Mouse (Mus musculus) embryonic fibroblast, embryonic 13.5 days (primary cell): Measurements from ENCODE around the gene Syncrip.

ENCODE experiments used
- CTCF ChIP-seq: IDR thresholded peaks from 2 replicates; pipeline ENCODE4 v1.5.1; 2011; ENCODE audit warnings: mild to moderate bottlenecking, control low read depth, low read length, moderate library complexity, borderline replicate concordance; ENCODE audit not compliant: insufficient read depth
- POLR2A ChIP-seq: IDR thresholded peaks from 2 replicates; pipeline ENCODE4 v1.6.1; 2011; ENCODE audit warnings: low read depth, mild to moderate bottlenecking, control low read depth, low read length, moderate library complexity

DNA sequence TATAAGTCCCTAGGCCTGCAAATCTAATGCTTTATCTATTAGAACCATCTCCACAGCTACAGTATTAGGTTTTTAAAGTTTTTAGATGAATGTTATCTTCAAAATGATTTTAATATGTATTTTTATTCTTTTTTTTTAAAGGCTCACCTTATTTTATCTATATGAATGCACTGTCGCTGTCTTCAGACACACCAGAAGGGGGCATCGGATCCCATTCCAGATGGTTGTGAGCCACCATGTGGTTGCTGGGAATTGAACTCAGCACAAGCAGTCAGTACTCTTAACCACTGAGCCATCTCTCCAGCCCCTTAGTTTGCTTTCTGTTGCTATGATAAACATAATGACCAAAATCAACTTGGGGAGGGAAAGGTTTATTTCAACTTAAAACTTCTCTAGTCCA, 42.0 kb upstream of the Syncrip start:
- TF ChIP-seq CTCF (no peak), POLR2A (no peak)
